Mouse (Mus musculus) common myeloid progenitor, adult 5-6 weeks (primary cell): ENCODE data around the gene Mark2. TPM values are rescaled to one million over a fixed set of nuclear protein-coding genes. Genes with fewer than 3 reads are reported as not detected.

ENCODE experiments used
- ATAC-seq: replicated peaks from 2 replicates; pipeline ENCODE4 v1.8.0; 2016; ENCODE audit warnings: low read depth, mild to moderate bottlenecking, moderate TSS enrichment, inconsistent platforms; ENCODE audit not compliant: poor library complexity, severe bottlenecking
- total RNA-seq: library from RNA; stranded (forward); fragments of 200-1000, 187-1606 nt; gene quantifications from 2 replicates; pipeline ENCODE4 v1.2.3, GENCODE M21; 2017

The Mark2 gene
- total RNA-seq, 1 experiment from 2014 or later = 40.2 TPM

DNA sequence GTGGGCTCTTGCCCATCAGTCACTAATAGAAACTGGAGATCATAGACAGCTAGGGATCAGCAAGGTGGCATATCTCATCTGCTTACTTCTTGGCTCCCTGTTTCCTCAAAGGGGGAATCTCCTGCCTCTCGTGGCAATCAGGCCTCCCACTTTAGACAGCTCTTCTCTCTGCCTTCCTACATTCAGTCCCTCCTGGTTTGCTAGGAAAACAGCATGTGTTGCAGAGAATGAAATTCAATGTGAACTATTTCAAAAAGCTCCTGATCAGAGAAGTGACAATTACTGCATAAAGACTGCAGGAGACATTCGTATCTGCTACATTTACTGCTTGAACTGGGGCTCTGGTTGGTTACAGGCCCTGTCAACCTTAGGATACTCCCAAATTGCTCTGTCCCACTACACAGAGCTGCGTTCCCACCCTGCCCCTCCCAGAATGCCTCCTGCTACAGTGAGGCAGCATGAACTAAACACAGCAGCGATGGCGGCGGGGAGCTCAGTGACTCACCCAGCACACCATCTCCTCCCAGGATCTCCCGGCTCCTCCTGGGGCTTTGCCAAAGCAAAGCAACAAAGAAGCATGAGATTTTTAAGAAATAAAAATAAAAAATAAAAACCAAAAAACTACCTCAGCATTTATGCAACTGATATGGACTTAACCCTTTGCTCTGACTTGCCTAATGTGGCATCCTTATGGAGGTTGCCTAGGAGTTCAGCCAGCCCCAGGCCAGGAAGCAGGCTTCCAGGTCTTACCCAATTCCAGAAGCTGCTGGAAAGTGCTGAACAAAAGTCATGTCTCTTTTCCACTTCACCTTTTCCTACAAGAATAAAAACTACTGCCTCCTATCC, 39.8 kb downstream of the Mark2 start:
- no peak for ATAC-seq

GRCm38 (mm10) chr19:7300078-7300477, 41.6 kb downstream of the Mark2 start:
- no peak for ATAC-seq

DNA sequence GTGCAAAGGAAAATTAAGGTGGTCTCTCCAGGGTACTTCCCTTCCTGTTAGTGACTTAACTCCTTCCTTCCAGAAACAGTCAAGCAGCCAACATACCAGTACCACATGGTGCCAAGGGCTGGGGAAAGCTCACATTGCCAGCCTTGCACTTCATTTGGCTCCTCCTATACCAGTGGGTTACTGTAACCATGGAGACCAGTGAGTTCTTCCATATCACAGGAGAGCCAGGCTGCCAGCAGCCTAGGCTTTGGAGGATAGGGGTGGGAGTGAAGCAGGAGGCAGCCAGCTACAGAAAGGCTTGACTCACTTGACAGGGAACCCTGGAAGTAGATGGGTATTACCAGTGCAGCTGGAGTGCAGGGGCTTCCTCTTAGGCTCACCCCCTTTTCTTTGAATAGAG, 42.6 kb downstream of the Mark2 start:
- ATAC-seq = peak; percentile 40

GRCm38 (mm10) chr19:7295959-7296358, 45.7 kb downstream of the Mark2 start:
- no peak for ATAC-seq

- ATAC-seq = peak; percentile 62
These were observed 46.5 kb downstream of the Mark2 start for GRCm38 (mm10) chr19:7295071-7295658.

GRCm38 (mm10) chr19:7294098-7294876, 47.4 kb downstream of the Mark2 start:
- 0 out of 2 replicates have a peak, but pooled peaks have one; percentile 19 for ATAC-seq

DNA sequence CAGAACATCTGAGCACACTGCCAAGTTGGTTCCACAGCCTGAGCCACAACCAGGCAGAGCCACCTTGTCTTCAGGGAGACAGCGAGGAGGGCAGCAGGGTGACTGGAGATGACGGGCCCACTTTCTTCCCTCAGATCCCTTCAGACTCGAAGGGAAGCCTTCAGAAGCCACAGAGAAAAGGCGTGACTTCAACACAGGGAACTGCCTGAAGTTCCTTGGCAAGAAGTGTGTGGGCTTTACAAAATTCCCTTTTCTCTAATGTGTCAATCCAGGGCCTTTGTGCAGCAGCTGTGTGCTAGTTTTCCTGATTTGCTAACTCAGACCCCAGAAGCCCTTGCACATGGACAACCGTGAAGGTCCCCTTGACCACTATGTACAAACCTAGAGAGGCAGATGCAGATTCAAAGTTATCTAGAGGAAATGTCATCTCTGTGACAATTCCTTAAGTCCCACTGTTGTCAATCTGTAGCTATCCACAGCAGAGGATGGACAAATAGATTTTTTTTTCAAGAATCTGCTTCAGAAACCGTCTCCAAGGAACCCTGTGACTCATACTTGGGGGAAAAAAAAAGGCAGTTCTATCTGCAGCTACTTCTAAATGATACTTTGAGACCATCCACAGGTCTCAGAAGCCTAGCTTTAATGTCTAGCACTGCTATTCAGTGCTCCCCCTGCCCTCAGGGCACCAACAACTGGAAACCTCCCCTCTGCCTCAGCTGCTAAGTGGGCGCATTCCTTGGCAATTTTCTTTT, 49.5 kb downstream of the Mark2 start:
- ATAC-seq = no peak

GRCm38 (mm10) chr19:7289767-7290166, 51.9 kb downstream of the Mark2 start:
- ATAC-seq = no peak

DNA sequence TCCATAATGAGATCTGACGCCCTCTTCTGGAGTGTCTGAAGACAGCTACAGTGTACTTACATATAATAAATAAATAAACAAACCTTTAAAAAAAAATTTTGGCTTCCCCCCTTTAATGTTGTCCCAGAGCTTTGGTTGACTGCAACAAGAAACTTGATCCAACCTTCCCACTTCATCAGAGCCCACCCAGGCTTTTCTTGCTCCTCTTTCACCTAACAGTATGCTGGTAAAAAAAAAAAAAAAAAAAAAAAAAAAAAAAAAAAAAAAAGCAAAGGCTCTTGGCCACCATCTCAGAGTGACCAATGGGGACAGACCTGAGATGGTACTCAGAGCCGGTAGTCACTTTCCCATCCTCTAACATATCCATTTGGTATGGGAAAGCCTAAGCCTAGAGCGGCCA, 53.4 kb downstream of the Mark2 start:
- ATAC-seq = no peak

- no peak for ATAC-seq
These were observed 54.9 kb downstream of the Mark2 start for GRCm38 (mm10) chr19:7286563-7287315.

DNA sequence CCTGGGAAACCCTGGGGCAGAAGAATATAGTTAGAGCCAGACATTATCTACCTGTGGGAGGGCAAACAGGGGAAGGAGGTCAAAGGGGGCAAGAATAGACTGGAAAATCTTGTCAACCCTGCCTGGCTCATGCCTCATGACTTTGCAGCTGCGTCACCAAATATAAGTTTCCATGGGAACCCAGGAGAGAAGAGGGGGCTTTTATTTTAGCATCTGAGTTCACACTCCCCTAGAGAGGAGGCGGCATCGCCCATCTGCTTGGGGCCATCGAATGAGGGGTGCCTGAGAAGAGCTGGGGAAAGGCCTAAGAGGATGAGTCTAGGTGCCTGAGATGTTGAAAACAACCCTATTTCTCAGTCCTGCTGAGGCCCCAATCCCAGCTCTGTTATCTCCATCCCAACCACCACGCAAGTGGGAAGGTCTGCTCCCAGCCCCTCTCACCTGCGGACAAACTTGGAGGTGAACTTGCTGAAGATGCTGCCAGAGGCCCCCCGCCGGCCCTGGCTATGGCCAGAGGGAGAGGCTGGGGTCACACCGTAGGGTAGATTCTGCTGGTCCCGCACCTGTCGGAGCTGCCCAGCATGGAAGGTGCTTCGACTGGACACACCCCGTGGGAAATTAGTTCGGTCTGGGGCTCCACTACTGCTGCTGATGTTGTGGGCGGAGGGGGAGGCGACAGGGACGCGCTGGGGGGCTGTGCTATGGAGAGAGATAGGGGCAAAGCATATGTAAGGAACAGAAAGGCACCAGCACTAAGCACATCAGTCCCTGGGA, 60.9 kb downstream of the Mark2 start:
- no peak for ATAC-seq

- ATAC-seq = peak; percentile 45
These were observed 62.5 kb downstream of the Mark2 start for GRCm38 (mm10) chr19:7279114-7279513.

- ATAC-seq = no peak
These were observed 63.3 kb downstream of the Mark2 start for GRCm38 (mm10) chr19:7278200-7278906.

DNA sequence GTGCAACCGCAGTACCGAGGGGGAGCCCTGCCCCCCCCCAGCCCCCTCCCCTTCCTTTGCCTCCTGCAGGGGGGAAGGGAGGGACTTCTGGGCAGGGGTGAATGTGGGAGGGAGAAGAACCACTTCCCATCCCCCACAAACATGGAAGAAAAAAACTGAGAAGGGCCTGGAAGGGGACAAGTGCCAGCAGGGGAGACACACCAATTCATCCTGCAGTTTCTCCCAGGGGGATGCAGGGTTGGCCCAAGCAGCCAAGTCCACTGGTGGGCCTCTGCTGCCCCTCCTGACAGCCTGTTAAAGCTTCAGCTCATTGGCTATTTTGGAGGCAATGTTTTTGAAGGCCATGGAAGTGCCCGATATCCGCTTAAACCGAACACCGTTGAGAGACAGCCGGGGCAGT, 64.9 kb downstream of the Mark2 start:
- no peak for ATAC-seq

DNA sequence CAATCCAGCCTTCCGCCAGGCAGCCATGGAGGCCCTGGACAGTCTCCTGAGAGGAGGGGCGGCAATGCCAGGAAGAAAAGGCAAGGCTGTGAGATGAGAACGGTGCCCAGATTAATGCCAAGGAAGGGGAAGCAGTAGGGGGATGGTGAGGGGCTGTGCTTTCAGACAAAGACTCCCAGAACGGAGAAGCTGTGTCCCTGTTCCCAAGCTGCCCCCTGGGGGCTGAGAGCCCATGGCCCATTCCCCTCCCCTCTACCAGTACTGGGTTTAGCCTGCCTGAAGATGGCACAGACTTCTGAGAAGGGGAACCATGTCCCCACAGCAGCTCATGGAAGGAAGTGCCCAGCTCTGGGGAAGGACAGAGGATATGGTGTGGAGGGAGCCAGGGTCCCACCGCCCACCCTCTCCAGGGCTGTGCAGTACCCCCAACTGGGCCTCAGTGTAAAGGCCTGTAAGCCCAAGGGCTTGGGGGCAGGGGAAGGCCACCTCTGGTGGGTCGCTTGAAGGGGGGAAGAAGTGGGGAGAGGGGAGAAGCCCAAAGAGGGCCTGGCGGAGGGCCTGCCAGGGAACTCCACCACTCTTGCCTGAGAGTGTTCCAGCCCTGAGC, 65.5 kb downstream of the Mark2 start:
- no peak for ATAC-seq

- no peak for ATAC-seq
These were observed 66.4 kb downstream of the Mark2 start for GRCm38 (mm10) chr19:7275131-7275789.

GRCm38 (mm10) chr19:7274326-7274990, 67.2 kb downstream of the Mark2 start:
- peak; percentile 30; the same call in 1 of the 2 replicates for ATAC-seq
